Mouse (Mus musculus): ENCODE data around the gene Slc41a2. TPM values are rescaled to one million over a fixed set of nuclear protein-coding genes. Genes with fewer than 3 reads are reported as not detected.

Slc41a2 gene
- total and polyA plus RNA-seq, 3 experiments, result 0.92 to 2.4 (median 1.5) TPM

DNA sequence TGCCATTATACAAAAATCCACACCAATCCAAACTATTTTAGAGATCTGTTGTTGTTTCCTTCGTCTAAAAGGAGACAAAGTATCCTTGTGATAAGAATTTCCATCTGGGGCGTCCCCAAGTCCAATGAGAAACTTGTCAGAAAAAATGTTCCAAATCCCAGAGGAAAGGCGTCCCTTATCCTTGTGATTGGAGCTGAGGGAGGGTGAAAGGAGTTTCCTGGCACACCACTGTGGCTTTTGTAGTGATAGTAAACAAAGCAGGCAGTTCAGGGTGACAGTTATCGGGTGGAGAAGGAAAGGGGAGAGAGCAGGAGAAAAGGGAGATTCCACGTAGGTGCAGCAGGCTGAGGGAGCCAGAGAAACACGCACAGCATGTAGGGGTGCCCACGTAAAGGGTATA lies 9.8 kb upstream of the Slc41a2 start:
- Histone ChIP-seq H3K79me2 (replicated peaks; ENCODE audit: control insufficient read depth, insufficient read depth, low read length) (no peaks in the 10 kb centered on the region), H3K36me3 (ENCODE audit: control insufficient read depth, insufficient read depth, low read length) (no peaks in the 10 kb centered on the region), H3K27ac (peak overlapping the region; percentile 1; the same call in 1 of the 2 replicates), H3K4me3 (no peak overlapping the region), H3K9ac (ENCODE audit: low read depth, low read length) (no peak overlapping the region), H3K4me1 (ENCODE audit: control insufficient read depth, insufficient read depth, low read length) (no peaks in the 10 kb centered on the region), H3K27me3 (ENCODE audit: control insufficient read depth, insufficient read depth, low read length) (no peaks in the 10 kb centered on the region)
- 28% methylated on average over 7 of the region's 7 CpGs for WGBS
- intact Hi-C loops (cut with DNase I), result no loop called here
- TF ChIP-seq POLR2A (IDR thresholded peaks at IDR 0.05; ENCODE audit: insufficient read depth, low read depth, low read length), result no peak
- no peak for TF ChIP-seq EP300 (IDR thresholded peaks at IDR 0.05; ENCODE audit: insufficient read depth, low read depth, low read length)
- DNase-seq, result no peak

- Histone ChIP-seq H3K36me3 (ENCODE audit: control insufficient read depth, insufficient read depth, low read length) (no peaks in the 10 kb centered on the region), H3K9ac (ENCODE audit: low read depth, low read length) (no peak overlapping the region), H3K27me3 (ENCODE audit: control insufficient read depth, insufficient read depth, low read length) (no peaks in the 10 kb centered on the region), H3K4me3 (no peak overlapping the region), H3K79me2 (replicated peaks; ENCODE audit: control insufficient read depth, insufficient read depth, low read length) (no peaks in the 10 kb centered on the region), H3K4me1 (ENCODE audit: control insufficient read depth, insufficient read depth, low read length) (no peaks in the 10 kb centered on the region), H3K27ac (no peak overlapping the region)
- no peak for DNase-seq
- WGBS, result 78% methylated on average over 5 of the region's 5 CpGs
- intact Hi-C loops (cut with DNase I), result no loop called here
- TF ChIP-seq CTCF (IDR thresholded peaks at IDR 0.05), result no peak
- no peak for TF ChIP-seq EP300 (IDR thresholded peaks at IDR 0.05; ENCODE audit: insufficient read depth, low read depth, low read length)
- TF ChIP-seq POLR2A (IDR thresholded peaks at IDR 0.05; ENCODE audit: insufficient read depth, low read depth, low read length), result no peak
Measured at GRCm38 (mm10) chr10:83346359-83346736, 8.7 kb upstream of the Slc41a2 start.

DNA sequence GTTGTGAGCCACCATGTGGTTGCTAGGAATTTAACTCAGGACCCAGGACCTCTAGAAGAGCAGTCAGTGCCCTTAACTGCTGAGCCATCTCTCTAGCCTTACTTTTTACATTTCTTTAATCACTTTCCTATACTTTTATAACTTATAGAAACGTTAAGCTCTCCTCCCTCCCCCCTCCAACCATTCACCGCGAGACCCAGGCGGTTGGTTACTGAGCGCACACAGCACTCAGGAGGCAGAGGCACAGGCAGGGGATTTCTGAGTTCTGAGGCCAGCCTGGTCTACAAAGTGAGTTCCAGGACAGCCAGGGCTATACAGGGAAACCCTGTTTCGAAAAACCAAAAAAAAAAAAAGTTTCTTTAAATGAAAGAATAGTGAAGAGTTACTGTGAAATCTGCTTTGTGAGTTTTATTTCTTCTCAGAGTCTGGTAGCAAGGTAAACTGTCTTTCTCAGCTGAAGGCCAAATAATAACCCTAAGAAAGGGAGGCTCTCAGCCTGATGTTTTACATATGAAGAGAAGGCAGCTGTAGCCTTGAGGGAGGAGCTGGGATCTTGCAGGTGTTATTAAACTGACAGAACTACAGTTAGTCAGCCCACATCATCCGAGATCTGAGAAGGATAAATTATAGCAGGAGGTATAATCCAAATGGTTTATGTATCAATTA lies 8.1 kb upstream of the Slc41a2 start:
- intact Hi-C loops (cut with DNase I), result no loop called here
- no peak overlapping the region for H3K9ac ChIP-seq (ENCODE audit: low read depth, low read length)
- H3K4me3 ChIP-seq, result no peak overlapping the region
- H3K36me3 ChIP-seq (ENCODE audit: control insufficient read depth, insufficient read depth, low read length), result no peaks in the 10 kb centered on the region
- H3K79me2 ChIP-seq (replicated peaks; ENCODE audit: control insufficient read depth, insufficient read depth, low read length), result no peaks in the 10 kb centered on the region
- 74% methylated on average over 7 of the region's 7 CpGs for WGBS
- no peaks in the 10 kb centered on the region for H3K27me3 ChIP-seq (ENCODE audit: control insufficient read depth, insufficient read depth, low read length)
- no peak for TF ChIP-seq POLR2A (IDR thresholded peaks at IDR 0.05; ENCODE audit: insufficient read depth, low read depth, low read length)
- no peak for TF ChIP-seq EP300 (IDR thresholded peaks at IDR 0.05; ENCODE audit: insufficient read depth, low read depth, low read length)
- no peak for TF ChIP-seq CTCF (IDR thresholded peaks at IDR 0.05)
- no peaks in the 10 kb centered on the region for H3K4me1 ChIP-seq (ENCODE audit: control insufficient read depth, insufficient read depth, low read length)
- H3K27ac ChIP-seq, result no peak overlapping the region
- DNase-seq, result no peak

DNA sequence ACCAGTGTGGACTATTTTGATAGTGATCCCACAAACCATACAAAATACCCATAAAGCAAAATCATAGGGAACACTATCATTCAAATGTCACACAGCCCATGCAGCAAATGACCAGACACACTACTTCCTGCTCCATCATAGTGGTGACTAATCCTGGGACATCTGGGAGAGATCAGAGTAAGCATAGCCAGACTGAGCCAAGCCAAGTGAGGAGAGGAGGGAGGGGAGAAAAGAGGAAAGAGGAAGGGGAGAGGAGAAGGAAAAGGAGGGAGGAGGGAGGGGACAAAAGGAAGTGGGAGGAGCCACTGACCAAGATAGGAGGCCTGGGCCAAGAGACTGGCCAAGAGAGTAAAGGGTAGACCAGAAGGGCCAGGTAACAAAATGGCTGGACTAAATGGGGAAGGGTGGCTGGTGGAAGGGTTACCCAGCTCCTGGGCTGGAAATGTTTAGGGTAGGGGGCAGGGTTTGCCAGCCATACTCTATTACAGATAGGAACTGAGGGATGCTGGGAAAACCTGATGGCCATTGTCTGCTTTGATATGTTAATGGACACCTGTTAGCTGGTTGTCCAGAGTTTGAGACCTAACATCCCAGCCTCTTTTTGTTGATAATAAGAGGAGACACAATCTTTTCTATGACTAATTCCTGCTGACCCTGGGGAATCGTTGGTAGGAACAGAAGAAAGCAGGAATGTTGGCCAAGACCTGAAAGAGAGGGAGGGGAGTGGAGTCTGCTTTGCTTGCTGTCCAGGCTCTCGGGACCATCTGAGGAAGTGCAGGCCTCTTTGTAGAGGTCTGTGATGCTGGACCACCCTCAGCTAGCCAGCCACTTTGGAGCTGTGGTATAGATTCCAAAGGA lies 6.4 kb upstream of the Slc41a2 start:
- 46% methylated on average over 2 of the region's 2 CpGs for WGBS
- Histone ChIP-seq H3K27me3 (ENCODE audit: control insufficient read depth, insufficient read depth, low read length) (no peaks in the 10 kb centered on the region), H3K9ac (ENCODE audit: low read depth, low read length) (no peak overlapping the region), H3K4me3 (no peak overlapping the region), H3K79me2 (replicated peaks; ENCODE audit: control insufficient read depth, insufficient read depth, low read length) (no peaks in the 10 kb centered on the region), H3K27ac (no peak overlapping the region), H3K4me1 (ENCODE audit: control insufficient read depth, insufficient read depth, low read length) (no peaks in the 10 kb centered on the region), H3K36me3 (ENCODE audit: control insufficient read depth, insufficient read depth, low read length) (no peaks in the 10 kb centered on the region)
- intact Hi-C loops (cut with DNase I), result no loop called here
- no peak for TF ChIP-seq EP300 (IDR thresholded peaks at IDR 0.05; ENCODE audit: insufficient read depth, low read depth, low read length)
- no peak for TF ChIP-seq CTCF (IDR thresholded peaks at IDR 0.05)
- no peak for DNase-seq

DNA sequence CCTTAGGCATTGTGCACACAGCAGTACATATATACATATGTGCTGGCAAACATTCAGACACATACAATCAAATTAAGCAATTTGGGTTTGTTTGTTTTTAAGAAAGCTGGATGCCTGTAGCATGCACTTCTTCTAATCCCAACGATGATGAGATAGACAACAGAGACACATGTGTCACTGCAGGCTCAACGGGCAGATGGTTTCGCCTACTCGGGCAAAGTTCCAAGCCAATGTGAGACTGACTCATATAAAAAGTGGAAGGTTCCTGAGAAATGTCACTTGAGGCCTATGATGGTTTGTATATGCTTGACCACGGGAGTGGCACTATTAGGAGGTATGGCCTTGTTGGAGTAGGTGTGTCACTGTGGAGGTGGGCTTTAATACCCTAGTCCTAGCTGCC lies 5.5 kb upstream of the Slc41a2 start:
- no peak for DNase-seq
- H3K4me1 ChIP-seq (ENCODE audit: control insufficient read depth, insufficient read depth, low read length), result no peaks in the 10 kb centered on the region
- no peaks in the 10 kb centered on the region for H3K79me2 ChIP-seq (replicated peaks; ENCODE audit: control insufficient read depth, insufficient read depth, low read length)
- 59% methylated on average over 5 of the region's 5 CpGs for WGBS
- H3K36me3 ChIP-seq (ENCODE audit: control insufficient read depth, insufficient read depth, low read length), result no peaks in the 10 kb centered on the region
- H3K4me3 ChIP-seq, result no peak overlapping the region
- H3K9ac ChIP-seq (ENCODE audit: low read depth, low read length), result no peak overlapping the region
- no peaks in the 10 kb centered on the region for H3K27me3 ChIP-seq (ENCODE audit: control insufficient read depth, insufficient read depth, low read length)
- H3K27ac ChIP-seq, result no peak overlapping the region
- TF ChIP-seq POLR2A (IDR thresholded peaks at IDR 0.05; ENCODE audit: insufficient read depth, low read depth, low read length), result no peak
- intact Hi-C loops (cut with DNase I), result no loop called here

DNA sequence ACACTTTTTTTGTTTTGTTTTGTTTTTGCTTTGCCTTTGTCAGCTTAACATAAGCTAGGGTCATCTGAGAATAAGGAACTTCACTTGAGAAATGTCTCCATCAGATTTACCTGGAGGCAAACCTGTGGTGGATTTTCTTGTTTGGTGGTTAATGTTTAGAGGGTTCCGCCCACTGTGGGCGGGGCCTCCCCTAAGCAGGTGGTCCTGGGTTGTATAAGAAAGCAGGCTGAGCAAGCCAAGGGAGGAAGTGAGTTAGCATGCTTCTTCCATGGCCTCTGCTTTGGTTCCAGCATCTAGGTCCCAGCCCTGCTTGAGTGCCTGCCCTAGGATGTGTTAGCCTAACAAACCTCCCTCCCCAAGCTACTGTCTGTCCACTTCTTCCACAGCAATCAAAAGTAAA lies 3.5 kb upstream of the Slc41a2 start:
- H3K79me2 ChIP-seq (replicated peaks; ENCODE audit: control insufficient read depth, insufficient read depth, low read length), result no peaks in the 10 kb centered on the region
- H3K27me3 ChIP-seq (ENCODE audit: control insufficient read depth, insufficient read depth, low read length), result 0 out of 2 replicates have a peak, but pooled peaks cover 1% of the 10 kb centered on the region
- TF ChIP-seq EP300 (IDR thresholded peaks at IDR 0.05; ENCODE audit: insufficient read depth, low read depth, low read length) (no peak), CTCF (IDR thresholded peaks at IDR 0.05) (no peak), POLR2A (IDR thresholded peaks at IDR 0.05; ENCODE audit: insufficient read depth, low read depth, low read length) (no peak)
- 47% methylated on average over 2 of the region's 2 CpGs for WGBS
- no peaks in the 10 kb centered on the region for H3K4me1 ChIP-seq (ENCODE audit: control insufficient read depth, insufficient read depth, low read length)
- DNase-seq, result no peak
- H3K4me3 ChIP-seq, result no peak overlapping the region
- H3K9ac ChIP-seq (ENCODE audit: low read depth, low read length), result no peak overlapping the region
- intact Hi-C loops (cut with DNase I), result no loop called here
- H3K27ac ChIP-seq, result no peak overlapping the region
- no peaks in the 10 kb centered on the region for H3K36me3 ChIP-seq (ENCODE audit: control insufficient read depth, insufficient read depth, low read length)

Data from heart, adult 2 months (tissue).